Mouse (Mus musculus) hindbrain, embryonic 15.5 days (tissue): ENCODE data around the gene Irf2. TPM values are rescaled to one million over a fixed set of nuclear protein-coding genes. Genes with fewer than 3 reads are reported as not detected.

Source experiments
- ATAC-seq: fragments of 200-750 bp; cut with Nextera tagmentation; 2 replicates; pipeline ENCODE4 v1.8.0; 2017; ENCODE audit warnings: low read depth, moderate number of reproducible peaks, moderate TSS enrichment; ENCODE audit not compliant: low FRiP score
- H3K27ac ChIP-seq: fragments of 300-500 bp; sonication (generic); replicated peaks from 2 replicates; pipeline ENCODE4 v1.5.1; 2015; ENCODE audit warnings: mild to moderate bottlenecking, inconsistent platforms
- H3K27me3 ChIP-seq: fragments of 300-500 bp; sonication (generic); 2 replicates; pipeline ENCODE4 v1.6.1; 2015; ENCODE audit warnings: control low read depth, inconsistent platforms
- H3K36me3 ChIP-seq: fragments of 300-500 bp; sonication (generic); 2 replicates; pipeline ENCODE4 v1.6.1; 2015; ENCODE audit warnings: control low read depth, inconsistent platforms
- H3K4me1 ChIP-seq: fragments of 300-500 bp; sonication (generic); replicated peaks from 2 replicates; pipeline ENCODE4 v1.6.1; 2015; ENCODE audit warnings: control low read depth, inconsistent platforms
- H3K4me2 ChIP-seq: fragments of 300-500 bp; sonication (generic); 2 replicates; pipeline ENCODE4 v1.6.1; 2015; ENCODE audit warnings: moderate library complexity, mild to moderate bottlenecking, inconsistent platforms
- H3K4me3 ChIP-seq: fragments of 300-500 bp; sonication (generic); 2 replicates; pipeline ENCODE4 v1.5.1; 2015; ENCODE audit warnings: mild to moderate bottlenecking, inconsistent platforms
- H3K9ac ChIP-seq: fragments of 300-500 bp; sonication (generic); 2 replicates; pipeline ENCODE4 v1.6.1; 2015; ENCODE audit warnings: inconsistent platforms
- H3K9me3 ChIP-seq: fragments of 300-500 bp; sonication (generic); 2 replicates; pipeline ENCODE4 v1.6.1; 2016; ENCODE audit warnings: control low read depth, inconsistent platforms
- WGBS: fragments of 180-500 bp; shearing (Covaris S2); methylation state at CpG from one replicate; pipeline ENCODE4 v1.1.7; 2015; 5-methylcytosine and 5-hydroxymethylcytosine counted together
- polyA plus RNA-seq: library from polyadenylated mRNA; unstranded; fragments of >200 nt; fragmentation: Nextera tagmentation; extraction: Ambion mirVana; gene quantifications from 2 replicates; pipeline ENCODE4 v1.2.1, GENCODE M21; 2015

Irf2 gene
- polyA plus RNA-seq, 1 experiment from 2014 or later, result 11.2 TPM

DNA sequence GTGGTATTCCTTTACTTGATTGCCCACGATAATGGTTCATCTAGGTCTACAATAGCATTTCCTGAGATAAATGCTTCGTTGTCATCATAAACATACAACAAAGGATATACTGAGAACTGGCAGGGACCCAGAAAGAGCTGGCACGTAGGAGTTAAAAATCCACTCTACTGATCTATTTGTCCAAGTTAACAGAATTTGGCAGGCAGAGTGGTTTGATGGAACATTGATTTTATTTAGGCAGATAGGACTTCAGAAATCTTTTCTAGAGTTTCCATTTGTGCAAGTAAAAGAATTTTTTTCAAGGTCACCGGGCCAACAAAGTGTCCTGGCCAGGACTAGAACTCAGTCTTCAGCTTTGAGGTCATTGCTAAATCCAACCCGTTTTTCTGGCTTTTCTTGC lies 98.5 kb downstream of the Irf2 start:
- Histone ChIP-seq H3K4me2 (no peak overlapping the region), H3K9ac (no peak overlapping the region), H3K9me3 (no peaks in the 10 kb centered on the region), H3K27me3 (no peaks in the 10 kb centered on the region), H3K4me3 (no peak overlapping the region), H3K4me1 (no peaks in the 10 kb centered on the region), H3K36me3 (peaks cover 3% of the 10 kb centered on the region; the same call in 1 of the 2 replicates), H3K27ac (no peak overlapping the region)
- 88% methylated on average over 5 of the region's 5 CpGs for WGBS
- ATAC-seq, result no peak

DNA sequence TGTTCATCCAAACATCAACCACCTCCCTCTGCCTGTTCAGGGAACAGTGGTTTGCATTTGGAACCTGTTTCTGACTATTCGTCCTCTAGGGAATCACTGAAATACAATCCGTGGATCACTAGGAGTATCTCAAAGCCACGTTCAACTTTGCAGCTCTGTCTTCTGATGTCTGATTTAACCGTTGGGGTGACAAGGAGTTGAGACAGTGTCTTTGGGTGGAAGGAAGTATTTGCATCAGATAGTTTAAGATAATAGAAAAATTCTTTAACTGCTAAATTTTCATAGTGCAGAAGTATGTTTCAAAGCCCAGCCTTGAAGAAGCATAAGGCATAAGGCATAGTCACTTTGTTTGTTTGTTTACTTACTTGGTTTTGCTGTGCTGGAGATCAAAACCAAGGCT lies 100.9 kb downstream of the Irf2 start:
- no peaks in the 10 kb centered on the region for H3K27me3 ChIP-seq
- H3K4me2 ChIP-seq, result no peak overlapping the region
- no peak overlapping the region for H3K9ac ChIP-seq
- H3K4me1 ChIP-seq, result no peaks in the 10 kb centered on the region
- WGBS, result 90% methylated on average over 4 of the region's 4 CpGs
- H3K27ac ChIP-seq, result no peak overlapping the region
- H3K9me3 ChIP-seq, result no peaks in the 10 kb centered on the region
- peaks cover 3% of the 10 kb centered on the region; the same call in 1 of the 2 replicates for H3K36me3 ChIP-seq
- ATAC-seq, result no peak
- no peak overlapping the region for H3K4me3 ChIP-seq

DNA sequence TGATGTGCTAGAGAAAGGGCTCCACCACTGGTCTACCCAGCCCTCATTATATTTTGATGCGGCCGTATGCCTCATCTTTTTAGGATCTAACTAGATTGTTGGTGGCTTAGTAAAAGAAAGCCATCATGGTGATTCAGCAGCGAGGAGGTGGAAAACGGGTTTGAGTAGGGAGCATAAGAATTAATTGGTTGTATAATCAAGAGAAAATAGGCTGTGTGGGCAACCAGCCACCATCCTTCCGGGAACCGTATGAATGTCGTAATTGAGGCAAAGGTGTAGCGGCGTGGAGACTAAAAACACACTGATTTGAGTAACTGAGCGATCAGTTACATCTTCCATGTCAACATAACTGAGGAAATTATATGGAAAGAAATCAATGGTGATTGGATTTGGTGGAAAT lies 101.3 kb downstream of the Irf2 start:
- WGBS, result 86% methylated on average over 10 of the region's 10 CpGs
- Histone ChIP-seq H3K9ac (no peak overlapping the region), H3K27ac (no peak overlapping the region), H3K4me2 (no peak overlapping the region), H3K9me3 (no peaks in the 10 kb centered on the region), H3K4me1 (no peaks in the 10 kb centered on the region), H3K36me3 (peaks cover 6% of the 10 kb centered on the region; the same call in 1 of the 2 replicates), H3K27me3 (no peaks in the 10 kb centered on the region), H3K4me3 (no peak overlapping the region)
- no peak for ATAC-seq

DNA sequence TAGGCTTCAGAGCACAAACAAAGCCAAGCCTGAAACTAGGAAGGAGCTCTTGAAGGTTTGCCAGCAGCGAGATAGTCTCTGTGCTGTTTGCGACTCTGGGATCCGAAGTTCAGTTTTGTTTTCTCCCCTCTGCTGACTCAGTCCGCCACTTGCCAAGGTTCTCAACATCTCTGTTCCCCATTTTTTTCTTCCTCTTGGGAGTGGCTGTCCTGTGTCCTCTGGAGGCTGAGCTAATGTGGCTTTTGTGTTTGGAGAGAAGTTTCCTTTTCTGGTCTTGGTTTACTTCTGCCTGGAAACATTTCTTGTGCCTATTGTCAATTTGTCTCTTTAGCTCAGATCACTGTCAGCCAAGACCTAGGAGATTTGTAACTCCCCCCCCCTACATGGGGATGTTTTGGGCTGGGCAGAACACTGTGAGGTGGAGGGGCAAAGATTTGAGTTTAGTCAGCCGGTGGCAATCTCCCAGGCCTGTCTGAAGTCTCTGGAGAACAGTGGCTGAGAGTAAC lies 103.2 kb downstream of the Irf2 start:
- Histone ChIP-seq H3K36me3 (peaks cover 11% of the 10 kb centered on the region; the same call in 1 of the 2 replicates), H3K27me3 (no peaks in the 10 kb centered on the region), H3K27ac (peak overlapping the region; percentile 20; the same call in 1 of the 2 replicates), H3K4me1 (no peaks in the 10 kb centered on the region), H3K4me3 (no peak overlapping the region), H3K9ac (no peak overlapping the region), H3K9me3 (no peaks in the 10 kb centered on the region), H3K4me2 (no peak overlapping the region)
- no peak for ATAC-seq
- 75% methylated on average over 5 of the region's 5 CpGs for WGBS

DNA sequence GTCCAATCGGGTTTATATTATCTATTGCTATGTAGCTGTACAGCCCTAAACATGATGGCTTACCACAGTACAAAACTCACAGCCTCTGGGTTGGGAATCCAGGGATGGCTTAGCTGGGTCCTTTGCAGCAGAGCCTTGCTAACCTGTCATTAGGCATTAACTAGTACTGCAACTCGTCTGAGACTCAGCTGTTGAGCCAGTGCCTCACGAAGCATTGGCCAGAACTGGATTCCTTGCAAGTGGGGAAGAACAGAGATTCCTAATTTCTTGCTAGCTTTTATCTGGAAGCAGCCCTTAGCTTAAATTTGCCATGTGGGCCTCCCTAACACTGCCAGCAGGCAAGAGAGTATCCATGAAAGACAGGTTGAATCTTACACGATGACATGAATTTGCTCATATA lies 104.3 kb downstream of the Irf2 start:
- no peak overlapping the region for H3K27ac ChIP-seq
- H3K27me3 ChIP-seq, result no peaks in the 10 kb centered on the region
- H3K36me3 ChIP-seq, result peaks cover 8% of the 10 kb centered on the region; the same call in 1 of the 2 replicates
- ATAC-seq, result no peak
- 93% methylated on average over 4 of the region's 4 CpGs for WGBS
- H3K4me1 ChIP-seq, result no peaks in the 10 kb centered on the region
- no peaks in the 10 kb centered on the region for H3K9me3 ChIP-seq
- no peak overlapping the region for H3K4me3 ChIP-seq
- no peak overlapping the region for H3K4me2 ChIP-seq
- H3K9ac ChIP-seq, result no peak overlapping the region

DNA sequence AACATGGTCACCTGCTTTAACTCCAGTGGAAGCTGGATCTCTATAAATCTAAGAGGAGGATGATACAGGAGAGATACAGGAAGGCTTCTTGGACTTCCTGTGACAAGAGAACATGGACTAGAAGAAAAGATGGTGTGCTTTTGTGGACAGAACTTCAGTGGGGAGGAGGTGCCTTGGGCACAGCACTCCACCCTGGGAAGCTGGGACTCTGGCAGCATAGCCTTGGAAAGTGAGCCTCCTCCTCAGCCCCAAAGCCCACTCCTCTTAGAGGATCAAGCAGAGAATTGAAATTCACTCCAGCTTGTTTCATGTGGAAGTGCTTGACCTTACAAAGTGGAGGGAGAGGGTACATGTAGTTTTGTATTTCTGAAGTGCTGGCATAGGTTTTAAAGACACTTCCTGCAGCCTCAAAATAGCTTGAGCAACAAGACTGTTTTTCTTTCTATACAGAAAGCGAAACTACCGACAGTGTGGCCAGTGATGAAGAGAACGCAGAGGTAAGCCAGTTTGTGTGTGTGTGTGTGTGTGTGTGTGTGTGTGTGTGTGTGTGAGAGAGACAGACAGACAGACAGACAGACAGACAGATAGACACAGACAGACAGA lies 104.9 kb downstream of the Irf2 start:
- Histone ChIP-seq H3K4me1 (no peaks in the 10 kb centered on the region), H3K4me2 (no peak overlapping the region), H3K4me3 (no peak overlapping the region), H3K9me3 (no peaks in the 10 kb centered on the region), H3K36me3 (peaks cover 8% of the 10 kb centered on the region; the same call in 1 of the 2 replicates), H3K27me3 (no peaks in the 10 kb centered on the region), H3K9ac (no peak overlapping the region), H3K27ac (0 out of 2 replicates have a peak overlapping the region, but pooled peaks have one; percentile 30)
- ATAC-seq, result no peak
- WGBS, result 86% methylated on average over 3 of the region's 3 CpGs

DNA sequence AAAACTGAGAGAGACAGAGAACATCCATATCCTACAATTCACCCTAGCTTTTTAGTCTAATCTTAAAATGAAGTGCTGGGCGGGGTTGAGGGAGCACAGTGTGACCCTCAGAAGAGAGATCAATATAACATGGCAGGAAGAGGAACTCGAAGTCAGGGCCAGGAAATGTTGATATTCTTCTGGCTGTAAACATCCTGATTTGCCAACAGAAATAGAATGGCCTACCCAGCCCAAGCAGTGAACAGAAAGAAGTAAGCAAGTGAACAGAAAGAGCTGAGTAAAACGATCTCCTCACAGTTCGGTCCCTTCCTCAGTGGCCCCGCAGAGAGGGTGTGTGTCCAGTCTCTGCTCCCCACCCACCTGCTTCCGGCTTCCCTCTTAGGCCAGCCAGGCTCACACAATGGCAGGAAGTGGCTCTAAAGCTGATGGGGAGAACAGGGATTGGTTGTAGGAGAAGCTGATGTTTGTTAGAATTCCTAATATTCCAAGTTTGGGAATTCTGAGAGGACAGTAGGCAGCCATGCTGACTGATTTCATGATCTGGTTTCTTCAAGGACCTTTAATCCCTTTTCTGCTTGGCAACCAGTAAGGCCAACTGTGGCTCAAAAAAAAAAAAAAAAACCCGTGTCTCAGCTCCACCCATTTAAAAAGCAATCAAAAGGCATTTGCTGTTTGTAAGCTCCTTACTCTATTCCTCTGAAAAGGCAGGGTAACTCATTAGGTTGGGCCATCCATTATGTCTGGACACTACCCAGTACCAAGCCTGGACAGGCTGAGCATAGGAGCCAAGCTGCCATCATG lies 105.6 kb downstream of the Irf2 start:
- 81% methylated on average over 7 of the region's 7 CpGs for WGBS
- H3K27me3 ChIP-seq, result no peaks in the 10 kb centered on the region
- H3K4me2 ChIP-seq, result no peak overlapping the region
- H3K9me3 ChIP-seq, result no peaks in the 10 kb centered on the region
- no peak for ATAC-seq
- H3K27ac ChIP-seq, result peak overlapping the region; percentile 45
- H3K9ac ChIP-seq, result no peak overlapping the region
- H3K4me3 ChIP-seq, result no peak overlapping the region
- peaks cover 8% of the 10 kb centered on the region; the same call in 1 of the 2 replicates for H3K36me3 ChIP-seq
- no peaks in the 10 kb centered on the region for H3K4me1 ChIP-seq

DNA sequence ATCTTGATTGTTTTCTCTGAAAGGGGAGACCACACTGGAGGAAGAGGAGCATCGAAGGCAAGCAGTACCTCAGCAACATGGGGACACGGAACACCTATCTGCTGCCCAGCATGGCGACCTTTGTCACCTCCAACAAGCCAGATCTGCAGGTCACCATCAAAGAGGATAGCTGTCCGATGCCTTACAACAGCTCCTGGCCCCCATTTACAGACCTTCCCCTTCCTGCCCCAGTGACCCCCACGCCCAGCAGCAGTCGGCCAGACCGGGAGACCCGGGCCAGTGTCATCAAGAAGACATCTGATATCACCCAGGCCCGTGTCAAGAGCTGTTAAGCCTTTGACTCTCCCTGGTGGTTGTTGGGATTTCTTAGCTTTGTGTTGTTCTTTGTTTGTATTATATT lies 106.4 kb downstream of the Irf2 start:
- Histone ChIP-seq H3K4me3 (no peak overlapping the region), H3K9ac (no peak overlapping the region), H3K9me3 (no peaks in the 10 kb centered on the region), H3K27me3 (no peaks in the 10 kb centered on the region), H3K4me1 (no peaks in the 10 kb centered on the region), H3K4me2 (no peak overlapping the region), H3K27ac (peak overlapping the region; percentile 45), H3K36me3 (peaks cover 8% of the 10 kb centered on the region; the same call in 1 of the 2 replicates)
- 90% methylated on average over 9 of the region's 9 CpGs for WGBS
- no peak for ATAC-seq

DNA sequence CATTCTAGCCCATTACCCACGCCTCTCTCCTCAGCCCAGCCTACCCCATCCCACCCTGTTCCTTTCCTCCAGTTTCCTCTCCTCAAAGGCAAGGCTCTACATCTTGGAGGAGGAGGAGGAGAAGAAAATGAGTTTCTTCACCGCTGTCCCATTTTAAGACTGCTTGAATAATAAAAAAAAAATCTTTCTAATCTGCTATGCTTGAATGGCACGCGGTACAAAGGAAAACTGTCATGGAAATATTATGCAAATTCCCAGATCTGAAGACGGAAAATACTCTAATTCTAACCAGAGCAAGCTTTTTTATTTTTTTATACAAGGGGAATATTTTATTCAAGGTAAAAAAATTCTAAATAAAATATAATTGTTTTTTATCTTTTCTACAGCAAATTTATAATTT lies 107.4 kb downstream of the Irf2 start:
- H3K9ac ChIP-seq, result no peak overlapping the region
- 87% methylated on average over 5 of the region's 5 CpGs for WGBS

DNA sequence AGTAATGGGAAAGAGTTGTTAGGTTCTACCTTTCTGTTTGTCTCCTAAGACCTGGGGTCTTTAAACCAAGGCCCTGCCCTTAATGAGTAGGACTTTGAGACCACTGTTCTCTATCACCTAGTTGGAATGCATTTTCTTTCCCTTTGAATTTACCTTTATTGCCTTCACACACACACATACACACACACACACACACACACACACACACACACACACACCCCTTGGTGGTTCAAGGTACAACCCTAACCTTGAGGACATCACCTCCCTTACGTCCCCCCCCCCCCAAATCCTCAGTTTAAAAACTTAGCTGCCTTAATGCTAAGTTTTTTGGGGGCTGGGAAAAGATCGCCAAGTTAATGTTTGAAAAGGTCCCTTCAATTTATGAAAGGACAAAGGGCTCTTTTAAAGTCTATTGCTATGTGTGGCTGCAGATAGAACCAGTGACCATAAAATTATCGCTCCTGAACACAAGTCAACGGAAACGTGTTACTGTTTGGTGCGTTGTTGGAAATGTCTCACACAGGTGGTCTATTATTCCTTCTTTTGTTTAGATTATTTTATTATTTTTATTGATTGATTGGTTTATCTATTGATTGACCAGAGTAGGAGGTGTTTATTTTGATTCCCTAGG lies 108.6 kb downstream of the Irf2 start:
- no peaks in the 10 kb centered on the region for H3K27me3 ChIP-seq
- no peak overlapping the region for H3K9ac ChIP-seq
- no peaks in the 10 kb centered on the region for H3K9me3 ChIP-seq
- H3K36me3 ChIP-seq, result peaks cover 8% of the 10 kb centered on the region; the same call in 1 of the 2 replicates
- WGBS, result 91% methylated on average over 6 of the region's 6 CpGs
- H3K4me2 ChIP-seq, result no peak overlapping the region
- H3K27ac ChIP-seq, result no peak overlapping the region
- H3K4me3 ChIP-seq, result no peak overlapping the region
- ATAC-seq, result no peak
- H3K4me1 ChIP-seq, result no peaks in the 10 kb centered on the region

More for the DNA sequence above, 107.4 kb downstream of the Irf2 start:
- Histone ChIP-seq H3K9me3 (no peaks in the 10 kb centered on the region), H3K4me1 (no peaks in the 10 kb centered on the region), H3K36me3 (peaks cover 8% of the 10 kb centered on the region; the same call in 1 of the 2 replicates), H3K27ac (no peak overlapping the region), H3K27me3 (no peaks in the 10 kb centered on the region), H3K4me3 (no peak overlapping the region), H3K4me2 (no peak overlapping the region)
- ATAC-seq, result no peak

DNA sequence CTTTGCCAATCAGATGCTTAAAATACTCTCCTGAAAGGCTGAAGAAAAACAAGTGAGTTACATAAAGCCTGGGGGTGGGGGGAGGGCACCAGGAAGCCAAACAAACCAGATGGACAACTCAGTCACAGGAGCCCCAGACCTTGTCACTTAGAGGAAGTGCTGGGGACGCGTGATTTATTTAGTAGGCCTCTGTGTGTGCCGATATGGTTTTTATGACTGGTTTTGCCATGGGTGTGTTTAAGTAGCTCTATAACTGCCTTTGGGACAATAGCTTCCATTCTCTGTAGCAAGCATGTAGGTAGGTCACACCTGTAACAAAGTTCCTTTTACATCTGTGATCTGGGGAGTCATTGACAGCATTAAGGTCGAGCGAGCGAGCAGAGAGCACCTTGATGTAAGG lies 109.4 kb downstream of the Irf2 start:
- Histone ChIP-seq H3K9me3 (no peaks in the 10 kb centered on the region), H3K9ac (no peak overlapping the region), H3K4me3 (no peak overlapping the region), H3K36me3 (peaks cover 8% of the 10 kb centered on the region; the same call in 1 of the 2 replicates), H3K27me3 (no peaks in the 10 kb centered on the region), H3K4me1 (no peaks in the 10 kb centered on the region), H3K4me2 (no peak overlapping the region), H3K27ac (no peak overlapping the region)
- no peak for ATAC-seq
- 91% methylated on average over 6 of the region's 6 CpGs for WGBS

DNA sequence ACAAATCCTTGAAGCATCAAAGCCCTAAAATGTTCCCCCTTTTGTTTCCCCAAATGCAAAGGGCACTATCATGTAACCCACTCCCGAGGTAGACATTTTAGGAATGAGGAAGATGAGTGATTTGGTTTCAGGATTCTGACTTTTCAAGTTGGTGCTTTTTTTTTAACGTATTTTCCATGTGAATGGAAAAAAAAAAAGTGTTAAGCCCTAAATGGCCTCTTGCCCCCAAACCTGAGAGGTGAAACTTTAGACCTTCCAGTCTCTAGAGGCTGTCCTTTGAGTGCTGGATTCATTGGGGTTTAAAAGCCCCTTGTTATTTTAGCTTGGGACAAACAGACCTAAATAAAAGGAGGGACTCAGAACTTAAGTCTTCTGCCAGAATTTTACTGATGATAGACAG lies 109.9 kb downstream of the Irf2 start:
- no peak overlapping the region for H3K9ac ChIP-seq
- H3K9me3 ChIP-seq, result no peaks in the 10 kb centered on the region
- ATAC-seq, result no peak
- no peak overlapping the region for H3K4me2 ChIP-seq
- no peak overlapping the region for H3K27ac ChIP-seq
- no peak overlapping the region for H3K4me3 ChIP-seq
- 55% methylated on average over 2 of the region's 2 CpGs for WGBS
- peaks cover 8% of the 10 kb centered on the region; the same call in 1 of the 2 replicates for H3K36me3 ChIP-seq
- no peaks in the 10 kb centered on the region for H3K27me3 ChIP-seq
- H3K4me1 ChIP-seq, result no peaks in the 10 kb centered on the region
